Mouse (Mus musculus): ENCODE measurements at regions not wholly inside any gene's neighbourhood (a gene's known extent, or its start where the extent isn't known, plus 50 kb on each side); places are given as distances from the start of the nearest gene placed in this dataset.

DNA sequence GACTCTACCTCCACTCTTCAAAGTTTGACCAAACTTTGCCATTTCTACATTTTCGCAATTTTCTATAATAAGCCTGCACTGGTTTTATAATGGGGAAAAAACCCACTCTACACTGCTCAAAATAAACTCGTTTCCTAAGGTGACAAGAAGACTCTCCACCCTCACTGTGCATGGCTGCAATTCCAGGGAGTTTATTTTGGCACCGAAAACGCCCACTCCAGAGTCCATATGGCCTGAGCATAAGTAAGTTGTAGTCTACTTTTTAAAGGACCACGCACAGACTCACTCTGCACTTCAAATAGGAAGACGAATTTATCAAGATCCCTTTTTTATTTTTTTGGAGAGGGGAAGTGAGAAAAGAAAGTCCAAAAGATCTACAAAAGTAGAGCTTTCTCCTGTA, 219.4 kb downstream of the Pdcd6ip start:
- no peak for DNase-seq

DNA sequence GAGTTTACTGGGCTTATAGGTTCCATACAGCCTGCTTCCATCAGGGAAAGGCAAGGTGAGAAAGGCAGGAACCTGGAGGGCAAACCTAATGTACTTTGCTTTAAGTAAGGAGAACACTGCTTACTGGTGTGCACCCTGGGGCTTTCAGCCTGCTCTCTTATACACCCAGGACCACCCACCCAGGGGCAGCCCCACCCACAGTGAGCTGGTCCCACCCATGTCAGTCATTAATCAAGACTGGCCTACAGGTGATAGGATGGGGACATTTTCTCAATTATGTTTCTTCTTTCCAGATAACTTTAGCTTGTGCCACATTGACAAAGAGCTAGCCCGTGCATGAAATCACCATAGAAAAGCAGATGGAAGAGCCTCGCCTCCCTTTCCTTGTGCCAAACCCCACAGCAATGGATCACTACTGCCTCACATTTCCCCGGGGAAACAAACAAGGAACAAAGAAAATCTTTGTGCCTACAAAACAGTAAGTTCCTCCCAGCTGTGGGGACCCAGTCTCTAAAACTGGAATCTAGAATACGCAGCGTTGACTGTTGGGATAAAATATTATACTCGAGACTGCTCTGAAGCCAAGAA, 221.5 kb downstream of the Pdcd6ip start:
- DNase-seq: no peak

DNA sequence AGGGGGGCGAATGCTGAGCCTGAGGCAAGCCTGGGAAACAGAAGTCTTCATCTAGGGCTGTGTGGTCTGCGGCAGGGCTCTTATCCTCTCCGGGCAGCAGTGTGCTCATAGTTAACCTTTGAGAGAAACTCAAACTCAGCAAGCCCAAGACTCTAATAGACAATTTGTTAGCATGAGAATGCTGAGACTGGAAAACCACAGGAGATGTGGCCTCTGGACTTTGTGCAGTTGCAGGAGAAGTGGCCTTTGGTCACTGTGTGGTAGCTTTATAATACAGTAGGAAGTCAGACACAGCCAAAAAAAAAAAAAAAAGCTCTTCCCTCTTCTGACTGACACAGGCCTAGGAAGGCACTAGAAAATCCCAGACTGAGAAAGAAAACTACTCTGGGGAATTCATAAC, 228.2 kb downstream of the Pdcd6ip start:
- DNase-seq: no peak

- peak; percentile 26 to 55 for DNase-seq
Measured at GRCm38 (mm10) chr9:113478761-113479265, 229.2 kb downstream of the Pdcd6ip start.

DNA sequence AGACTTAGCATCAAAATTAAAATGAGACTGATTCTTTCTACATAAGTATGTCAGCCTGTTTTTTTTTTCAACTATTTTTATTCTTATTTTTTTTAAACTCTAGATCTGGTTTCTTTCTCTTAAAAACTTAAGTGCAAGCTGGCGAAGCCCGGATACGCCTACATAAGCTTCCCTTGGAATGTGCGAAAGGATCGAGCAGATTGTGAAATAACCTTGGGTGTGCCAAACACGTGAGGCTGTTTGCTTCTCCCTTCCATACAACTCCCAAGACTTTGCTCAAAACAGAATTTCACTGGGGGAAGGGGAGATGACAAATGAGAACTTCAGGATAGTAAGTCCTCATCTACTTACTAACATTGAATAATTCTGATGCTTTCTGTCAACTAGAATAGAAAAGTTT, 236.3 kb downstream of the Pdcd6ip start:
- DNase-seq: no peak

- DNase-seq: no peak
Measured at GRCm38 (mm10) chr9:113462888-113463287, 245.2 kb downstream of the Pdcd6ip start.

DNA sequence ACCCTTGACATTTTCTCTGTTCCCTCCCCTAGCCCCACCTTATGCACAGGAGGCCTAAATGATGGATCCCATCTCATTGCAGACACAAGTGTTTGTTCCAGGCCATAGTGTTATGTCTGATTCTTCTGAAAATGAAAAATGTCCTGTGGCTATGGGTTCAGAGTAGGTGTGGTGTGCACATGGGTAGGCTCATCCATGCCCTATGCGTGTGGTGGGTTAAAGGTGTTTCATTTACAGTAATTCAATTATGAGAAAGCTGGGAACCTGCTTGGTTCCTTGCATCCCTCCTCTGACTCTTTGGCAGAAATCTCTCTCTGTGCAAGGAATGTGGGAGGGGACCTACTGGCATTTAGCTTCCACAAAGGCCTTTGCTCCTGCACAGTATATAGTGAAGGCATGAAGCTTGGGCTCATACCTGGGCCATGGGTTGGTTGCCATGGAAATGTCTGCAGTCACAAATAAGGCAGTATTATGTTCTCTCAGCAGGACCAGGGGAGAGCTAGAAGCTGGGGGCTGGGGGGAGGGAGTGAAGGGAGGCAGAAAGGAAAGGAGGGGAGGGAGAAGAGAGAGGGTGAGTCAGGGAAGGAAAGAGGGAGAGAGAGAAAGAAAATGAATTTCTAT, 245.7 kb downstream of the Pdcd6ip start:
- no peak for DNase-seq

DNA sequence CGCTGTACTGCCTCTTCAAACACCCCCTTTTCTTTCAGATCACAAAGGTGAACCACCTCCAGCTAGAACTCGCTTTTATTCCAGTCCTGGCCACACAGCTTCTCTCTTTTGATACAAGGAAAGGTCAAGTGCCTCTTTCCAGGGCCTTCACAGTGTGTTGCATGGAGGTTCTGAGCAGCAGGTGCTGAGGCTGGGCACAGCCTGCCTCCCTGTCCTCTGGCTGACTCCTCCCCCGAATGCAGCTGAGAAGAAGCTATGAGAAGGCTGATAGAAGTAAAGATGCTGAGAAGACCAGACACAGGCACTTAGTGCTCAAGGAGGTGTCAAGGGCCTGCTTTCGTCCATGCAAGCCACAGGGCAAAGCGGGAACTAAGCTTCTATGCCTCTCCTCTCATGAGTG, 248.2 kb downstream of the Pdcd6ip start:
- no peak for DNase-seq

DNA sequence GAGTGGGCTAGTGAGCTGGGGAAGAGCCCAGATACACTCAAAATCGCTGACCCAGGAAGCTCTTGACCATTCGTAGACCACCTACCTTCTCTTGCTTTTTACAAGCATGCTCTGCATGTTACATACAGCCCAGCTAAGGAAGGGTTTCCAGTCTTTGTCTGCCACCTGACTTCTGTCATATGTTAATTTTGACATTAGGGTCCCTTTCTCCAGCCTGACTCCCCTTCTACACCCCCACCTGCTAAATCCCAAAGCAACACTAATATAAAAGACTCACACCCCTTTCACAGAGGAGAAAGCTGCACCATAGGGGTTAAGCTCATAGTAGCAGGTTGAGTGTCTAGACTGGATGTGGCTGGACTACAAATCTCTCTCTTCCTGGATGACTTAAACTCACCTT, 248.8 kb downstream of the Pdcd6ip start:
- DNase-seq: no peak

DNA sequence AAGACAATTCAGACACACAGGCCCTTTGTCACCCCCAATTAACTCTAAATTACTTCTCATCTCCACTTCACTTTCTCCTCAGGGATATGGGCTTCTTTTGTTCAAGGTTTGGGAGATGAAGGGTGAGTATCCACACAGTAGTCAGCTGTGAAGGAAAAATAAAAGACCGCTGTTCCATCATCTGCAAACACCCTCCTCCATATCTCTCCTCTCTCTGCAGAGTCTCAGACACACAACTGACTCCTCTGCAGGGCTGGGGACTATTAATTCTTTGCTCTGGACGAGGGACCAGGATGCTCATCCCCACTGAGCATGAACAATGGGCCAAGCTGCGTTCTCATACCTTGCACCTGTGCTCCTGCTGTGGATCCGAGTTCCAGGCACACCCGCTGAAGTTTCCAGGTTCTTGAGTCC, 249.3 kb downstream of the Pdcd6ip start:
- DNase-seq: no peak

DNA sequence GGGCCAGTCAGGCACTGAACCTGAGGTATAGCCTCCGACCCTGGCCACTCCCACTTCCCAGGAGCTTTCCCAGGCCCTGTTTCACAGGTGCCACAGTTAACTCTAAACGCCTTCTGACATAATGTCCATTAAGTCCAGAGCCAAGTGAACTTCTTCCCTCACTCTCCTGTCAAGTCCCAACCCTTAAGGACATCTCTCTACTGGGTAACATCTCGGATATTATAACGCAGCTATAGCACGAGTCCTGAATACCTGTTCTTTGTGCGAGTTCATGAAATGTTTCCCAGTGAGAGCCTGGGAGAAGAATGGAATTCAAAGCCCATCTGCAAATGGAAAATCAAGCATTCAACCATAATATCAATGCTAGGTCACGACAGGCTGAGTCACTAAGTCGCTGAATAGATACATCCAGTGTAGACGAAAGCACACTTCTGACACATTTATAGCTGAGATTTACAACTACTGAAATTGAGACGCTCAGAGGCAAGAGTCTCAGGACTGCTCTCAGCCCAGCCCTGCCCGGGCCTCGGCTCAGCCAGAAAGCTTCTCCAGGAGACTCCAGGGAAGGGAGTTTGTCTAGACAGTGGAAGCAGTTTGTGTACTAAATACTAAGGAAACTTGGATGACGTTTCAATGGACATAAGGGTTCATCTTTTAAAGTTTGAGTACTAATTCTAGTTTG, 250.7 kb downstream of the Pdcd6ip start:
- no peak for DNase-seq

- peak in 1 of 2 experiments; percentile 45 for DNase-seq
Measured at GRCm38 (mm10) chr9:113455577-113455976, 252.5 kb downstream of the Pdcd6ip start.

GRCm38 (mm10) chr9:113453231-113453630, 254.8 kb downstream of the Pdcd6ip start:
- DNase-seq: no peak

DNA sequence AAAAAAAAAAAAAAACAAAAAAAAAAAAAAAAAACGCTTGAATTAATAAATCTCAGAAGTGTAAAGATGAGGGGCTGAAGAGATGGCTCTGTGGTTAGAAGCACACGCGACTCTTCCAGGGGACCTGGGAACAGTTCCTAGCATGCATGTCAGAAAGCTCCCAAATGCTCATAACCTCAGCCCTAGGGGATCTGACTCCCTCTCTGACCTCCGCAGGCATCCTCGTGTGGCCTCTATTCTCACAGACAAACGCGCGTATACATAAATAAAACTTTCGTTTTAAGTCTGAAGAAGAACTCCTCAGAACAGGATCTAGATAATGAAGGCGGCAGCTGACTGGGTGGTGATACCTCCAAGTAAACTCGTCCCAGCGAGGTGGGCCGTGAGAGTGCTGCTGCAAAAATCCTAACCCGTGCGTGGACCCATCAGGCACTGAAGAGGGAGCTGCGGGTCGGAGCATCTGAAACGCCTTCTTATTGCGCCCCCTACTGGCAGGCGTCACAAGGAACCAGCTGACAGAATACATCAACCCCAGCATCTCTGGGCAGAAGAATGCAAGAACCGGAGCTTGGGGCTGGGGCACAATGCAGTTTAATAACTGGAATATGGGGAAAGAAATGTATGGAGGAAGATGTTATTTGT, 266.2 kb downstream of the Pdcd6ip start:
- peak; percentile 95 to 97 for DNase-seq

GRCm38 (mm10) chr9:113438394-113438793, 269.7 kb downstream of the Pdcd6ip start:
- no peak for DNase-seq

- DNase-seq: peak; percentile 47 to 72
Measured at GRCm38 (mm10) chr9:113435921-113436320, 272.1 kb downstream of the Pdcd6ip start.

DNA sequence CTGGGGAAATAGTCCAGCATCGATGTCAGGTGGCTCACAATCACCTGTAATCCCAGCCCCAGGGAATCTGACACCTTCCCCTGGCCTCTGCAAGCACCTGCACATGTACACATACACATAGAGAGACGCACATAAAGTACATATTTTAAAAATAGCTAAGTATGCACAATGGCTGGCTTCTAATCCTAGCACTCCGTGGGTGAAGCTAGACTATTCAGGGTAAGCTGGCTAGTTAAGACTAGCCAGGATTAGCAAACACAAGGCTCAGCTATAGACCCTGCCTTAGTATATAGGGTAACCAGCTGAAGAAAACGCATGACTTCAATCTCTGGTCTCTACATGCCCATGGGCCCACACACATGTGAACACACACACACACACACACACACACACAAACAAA, 274.6 kb downstream of the Pdcd6ip start:
- DNase-seq: no peak

DNA sequence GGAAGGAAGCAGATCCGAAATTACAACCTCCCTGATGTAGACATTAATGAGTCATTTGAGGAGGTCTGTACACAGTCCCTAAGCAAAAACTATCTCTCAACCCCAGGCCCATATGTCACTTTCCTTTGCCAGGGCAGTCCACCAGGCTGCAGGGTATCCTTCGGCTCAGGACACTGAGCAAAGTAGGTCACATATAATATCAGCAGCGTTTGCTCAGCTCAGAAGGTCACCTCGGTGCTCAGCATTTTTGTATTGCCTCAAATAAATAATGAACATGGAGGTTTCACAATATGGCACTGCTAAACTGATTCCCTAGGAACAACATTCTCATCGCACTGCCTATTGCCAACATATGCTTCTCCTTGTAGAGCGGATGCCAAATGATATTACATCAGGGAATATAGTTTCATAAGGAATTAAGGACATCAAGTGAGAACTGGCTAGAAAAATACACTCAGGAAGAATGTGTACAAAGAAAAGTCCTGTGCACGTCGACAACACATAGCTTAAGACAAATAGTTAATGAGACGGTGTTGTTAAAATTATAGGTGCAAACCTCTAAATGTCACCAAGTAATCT, 275.4 kb downstream of the Pdcd6ip start:
- peak; percentile 41 to 70 for DNase-seq

- no peak for DNase-seq
Measured at GRCm38 (mm10) chr9:113430411-113430810, 277.6 kb downstream of the Pdcd6ip start.

- peak; percentile 36 to 51 for DNase-seq
Measured at GRCm38 (mm10) chr9:113427281-113427680, 280.8 kb downstream of the Pdcd6ip start.

DNA sequence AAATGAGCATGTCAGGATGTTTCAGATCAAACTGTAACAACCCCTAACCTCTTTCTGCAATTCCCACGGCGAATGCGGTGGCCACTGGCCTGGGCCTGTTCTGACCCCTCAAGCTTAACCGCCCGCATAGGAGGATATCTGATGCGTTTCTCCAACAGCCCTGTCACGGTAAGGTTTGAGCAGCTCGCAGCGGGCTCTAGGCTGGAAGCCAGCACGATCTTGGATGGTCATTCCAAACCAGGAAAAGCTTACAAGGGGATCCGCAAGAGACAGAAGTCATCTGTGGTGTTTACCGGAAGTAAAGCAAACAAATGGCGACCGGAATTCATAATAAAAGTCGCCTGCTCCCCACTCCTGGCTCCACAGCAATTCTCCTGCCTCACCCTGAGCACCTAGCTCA, 281.7 kb downstream of the Pdcd6ip start:
- peak; percentile 56 to 62 for DNase-seq

GRCm38 (mm10) chr9:113421645-113422044, 286.4 kb downstream of the Pdcd6ip start:
- DNase-seq: no peak

DNA sequence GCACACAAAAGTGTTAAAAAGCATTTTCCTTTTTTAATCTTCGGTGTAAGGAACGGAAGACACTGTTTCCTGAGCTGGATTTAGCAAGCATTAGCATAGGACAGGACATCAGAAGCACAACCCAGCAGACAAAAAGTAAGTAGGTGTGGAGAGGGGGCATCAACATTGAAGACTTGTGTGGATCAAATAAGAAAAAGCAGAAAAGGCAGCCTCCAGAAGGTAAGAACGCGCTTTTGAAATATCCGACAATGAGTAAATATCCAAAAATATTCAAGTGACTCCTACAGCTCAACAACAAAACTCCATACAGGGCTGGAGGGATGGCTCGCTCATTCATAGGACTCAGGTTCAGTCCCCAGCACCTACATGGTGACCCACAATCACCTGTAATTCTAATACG, 286.9 kb downstream of the Pdcd6ip start:
- DNase-seq: no peak

All from cerebellum, postnatal 14 days (tissue).